Mouse (Mus musculus) liver, adult 2 months (tissue): ENCODE data around the gene Mcf2l.

Experiments
- CTCF ChIP-seq: fragments of 200-500 bp; IDR thresholded peaks from 2 replicates; pipeline ENCODE4 v1.5.1; 2011; ENCODE audit warnings: low read depth, low read length, control low read depth
- POLR2A ChIP-seq: fragments of 200-500 bp; IDR thresholded peaks from 2 replicates; pipeline ENCODE4 v1.6.1; 2011; ENCODE audit warnings: low read length, control low read depth; ENCODE audit not compliant: insufficient read depth; ENCODE audit errors: extremely low read depth

DNA sequence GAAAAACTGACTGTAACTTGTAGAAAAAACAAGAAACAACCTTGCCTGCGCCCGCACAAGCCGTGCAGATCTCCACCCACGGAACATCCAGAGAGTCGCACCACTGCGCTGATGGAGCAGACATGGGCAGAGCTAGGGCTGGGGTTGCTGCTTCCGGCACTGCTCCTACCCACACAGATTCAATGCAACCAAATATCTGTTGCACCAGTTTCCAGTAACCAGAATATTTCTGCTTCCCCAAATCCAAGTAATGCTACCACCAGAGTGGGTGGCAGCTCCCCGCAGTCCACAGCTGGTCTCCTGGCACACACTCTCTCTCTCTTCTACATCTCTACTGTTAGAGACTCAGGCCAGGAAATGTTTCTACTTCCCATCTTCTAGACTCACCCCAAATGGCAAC is 148.2 kb downstream of the Mcf2l start:
- TF ChIP-seq CTCF, result no peak
- no peak for TF ChIP-seq POLR2A
